Mouse (Mus musculus) brown adipose tissue, adult 24 weeks (tissue): ENCODE data around the gene Krt26. TPM values are rescaled to one million over a fixed set of nuclear protein-coding genes. Genes with fewer than 3 reads are reported as not detected.

Experiments
- H3K27ac ChIP-seq: fragments of 200-500 bp; replicated peaks from 2 replicates; pipeline ENCODE4 v1.5.1; 2012; ENCODE audit warnings: low read depth, mild to moderate bottlenecking, low read length
- H3K4me1 ChIP-seq: fragments of 200-500 bp; 2 replicates; pipeline ENCODE4 v1.6.1; 2012; ENCODE audit warnings: low read length, mixed read lengths; ENCODE audit not compliant: control insufficient read depth, insufficient read depth, insufficient read length
- H3K4me3 ChIP-seq: fragments of 200-500 bp; 2 replicates; pipeline ENCODE4 v1.5.1; 2012; ENCODE audit warnings: low read depth, mild to moderate bottlenecking, low read length, moderate library complexity; ENCODE audit not compliant: insufficient read depth
- polyA plus RNA-seq: library from polyadenylated mRNA; stranded (reverse); fragments of >200 nt; gene quantifications from 2 replicates; pipeline ENCODE4 v1.2.4, GENCODE M21; 2012; ENCODE audit not compliant: missing spikeins, insufficient read depth, insufficient read length

The Krt26 gene
- polyA plus RNA-seq, 1 experiment: not detected

DNA sequence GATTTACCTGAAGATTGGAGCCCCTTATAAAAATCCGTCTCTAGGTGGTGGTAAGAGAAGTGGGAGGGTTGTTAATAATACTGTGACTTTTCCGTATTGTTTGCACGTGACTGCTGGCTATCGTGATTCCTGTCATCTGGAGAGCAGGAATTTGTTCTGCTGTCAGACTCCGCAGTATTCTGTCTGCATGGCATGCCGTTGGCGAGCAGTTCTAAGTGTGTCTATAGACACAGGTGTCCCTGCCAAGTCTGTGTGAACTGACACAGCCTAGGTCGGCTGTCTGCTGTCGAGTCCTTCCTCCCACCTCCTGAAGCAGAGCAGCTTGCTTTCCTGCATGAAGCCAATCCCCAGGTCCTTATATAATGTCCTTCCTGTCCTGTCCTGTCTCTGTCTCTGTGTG lies 18.6 kb downstream of the Krt26 start:
- Histone ChIP-seq H3K27ac (no peak overlapping the region), H3K4me3 (no peak overlapping the region), H3K4me1 (no peaks in the 10 kb centered on the region)

DNA sequence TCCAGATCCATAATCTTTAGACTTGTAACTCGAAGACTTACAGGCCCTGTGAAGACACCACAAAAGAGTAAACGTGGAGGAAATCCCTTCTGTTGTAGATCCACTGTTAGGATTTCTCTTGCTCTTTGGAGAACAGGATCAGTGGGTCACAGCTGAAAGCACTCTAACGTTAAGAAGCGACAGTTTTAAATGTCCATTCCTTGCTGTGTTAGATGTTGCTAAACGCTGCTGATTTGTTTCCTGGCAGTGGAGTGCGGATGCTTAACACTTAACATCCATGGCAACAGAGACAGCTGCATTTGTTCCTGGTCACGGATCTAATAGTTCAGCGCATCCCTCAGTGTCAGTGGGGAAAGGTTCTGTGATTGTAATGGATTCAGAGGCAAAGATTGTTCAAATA lies 21.2 kb downstream of the Krt26 start:
- Histone ChIP-seq H3K4me1 (no peaks in the 10 kb centered on the region), H3K27ac (no peak overlapping the region), H3K4me3 (no peak overlapping the region)

DNA sequence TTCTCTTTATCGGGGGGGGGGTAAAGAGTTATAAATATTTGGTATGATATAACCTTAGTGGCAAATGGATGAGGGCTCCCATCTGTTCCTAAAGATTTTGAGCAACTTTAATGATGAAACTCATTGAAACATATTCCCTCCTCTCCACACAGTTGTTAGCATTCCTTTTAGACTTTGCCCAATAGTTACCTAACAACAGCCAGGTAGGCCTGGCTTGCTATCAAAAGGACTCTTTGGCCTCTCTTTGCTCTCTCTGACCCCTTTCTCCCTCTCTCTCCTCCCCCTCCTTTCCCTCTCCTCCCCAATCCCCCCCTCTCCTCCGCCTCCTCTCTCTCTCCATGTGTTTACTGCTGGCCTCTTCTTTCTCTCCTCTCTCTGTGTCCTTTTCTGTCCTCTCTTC lies 23.2 kb downstream of the Krt26 start:
- Histone ChIP-seq H3K27ac (no peak overlapping the region), H3K4me1 (no peaks in the 10 kb centered on the region), H3K4me3 (no peak overlapping the region)

DNA sequence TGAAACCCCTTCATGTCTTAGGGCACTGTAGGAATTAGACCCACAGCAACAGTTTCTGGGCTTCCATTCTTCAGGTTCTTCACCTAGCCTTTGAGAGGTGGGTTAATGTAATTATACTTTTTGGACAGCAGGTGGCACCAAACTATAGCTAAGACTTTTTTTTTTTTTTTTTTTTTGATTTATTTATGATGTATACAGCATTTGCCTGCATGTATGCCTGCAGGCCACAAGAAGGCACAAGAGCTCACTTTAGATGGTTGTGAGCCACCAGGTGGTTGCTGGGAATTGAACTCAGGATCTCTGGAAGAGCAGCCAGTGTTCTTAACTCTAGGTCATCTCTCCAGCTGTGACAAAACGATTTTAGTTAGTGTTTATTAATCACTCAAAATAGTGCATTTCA lies 26.9 kb downstream of the Krt26 start:
- Histone ChIP-seq H3K4me3 (no peak overlapping the region), H3K27ac (no peak overlapping the region), H3K4me1 (no peaks in the 10 kb centered on the region)

DNA sequence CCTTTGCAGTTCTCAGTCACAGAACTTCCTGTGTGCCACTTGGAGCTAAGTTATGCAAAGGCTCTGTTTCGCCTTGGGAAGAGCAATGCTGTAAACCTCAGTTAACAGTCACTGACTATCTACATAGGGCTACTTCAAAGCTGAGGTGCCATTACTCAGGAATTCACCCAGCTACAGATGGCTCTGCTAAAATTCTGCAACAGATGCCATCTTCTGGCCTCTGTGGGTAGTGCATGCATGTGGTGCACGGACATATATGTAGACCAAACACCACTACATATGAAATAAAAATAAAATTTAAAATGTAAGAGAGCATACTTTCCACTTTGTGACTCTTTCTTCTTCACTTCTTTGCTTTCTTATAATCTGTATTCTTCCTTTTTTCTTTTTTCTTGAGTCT lies 30.2 kb downstream of the Krt26 start:
- no peaks in the 10 kb centered on the region for H3K4me1 ChIP-seq
- H3K27ac ChIP-seq: no peak overlapping the region
- H3K4me3 ChIP-seq: no peak overlapping the region

DNA sequence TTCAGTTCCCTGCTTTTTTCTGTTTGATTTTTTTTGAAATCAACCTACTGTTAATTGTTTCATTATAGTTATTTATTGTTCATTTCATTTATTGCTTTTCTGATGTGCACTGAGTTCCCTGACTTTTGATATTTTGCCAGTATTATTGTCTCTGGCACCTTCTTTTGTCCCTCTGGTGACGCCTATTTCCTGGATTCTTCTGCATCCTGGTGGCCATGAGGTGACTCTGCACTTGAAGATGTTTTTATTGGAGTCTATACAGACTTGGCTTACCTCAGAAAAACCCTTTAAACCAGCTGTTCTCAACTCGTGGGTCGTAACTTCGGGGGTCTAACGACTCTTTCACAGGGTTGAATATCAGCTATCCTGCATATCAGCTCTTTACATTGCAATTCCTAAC lies 42.7 kb downstream of the Krt26 start:
- H3K27ac ChIP-seq: no peak overlapping the region
- H3K4me3 ChIP-seq: no peak overlapping the region
- no peaks in the 10 kb centered on the region for H3K4me1 ChIP-seq

DNA sequence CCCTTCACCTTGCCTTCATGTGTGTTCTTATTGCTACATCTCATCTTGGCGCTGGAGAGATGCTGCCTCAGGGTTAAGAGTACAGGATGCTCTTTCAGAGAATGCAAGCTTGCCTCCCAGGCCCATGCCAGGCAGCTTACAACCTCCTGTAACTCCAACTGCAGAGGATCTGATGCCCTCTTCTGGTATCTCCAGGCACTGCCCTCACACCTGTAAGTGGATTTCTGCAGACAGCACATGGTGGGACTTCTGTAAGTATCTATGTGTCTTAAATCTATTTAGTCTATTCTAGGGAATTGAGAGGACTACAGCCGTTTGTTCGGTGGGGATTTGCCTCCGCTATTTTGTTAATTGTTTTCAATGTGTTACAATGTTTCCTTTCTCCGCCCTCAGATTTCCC lies 44.9 kb downstream of the Krt26 start:
- Histone ChIP-seq H3K4me3 (no peak overlapping the region), H3K4me1 (no peaks in the 10 kb centered on the region), H3K27ac (no peak overlapping the region)

DNA sequence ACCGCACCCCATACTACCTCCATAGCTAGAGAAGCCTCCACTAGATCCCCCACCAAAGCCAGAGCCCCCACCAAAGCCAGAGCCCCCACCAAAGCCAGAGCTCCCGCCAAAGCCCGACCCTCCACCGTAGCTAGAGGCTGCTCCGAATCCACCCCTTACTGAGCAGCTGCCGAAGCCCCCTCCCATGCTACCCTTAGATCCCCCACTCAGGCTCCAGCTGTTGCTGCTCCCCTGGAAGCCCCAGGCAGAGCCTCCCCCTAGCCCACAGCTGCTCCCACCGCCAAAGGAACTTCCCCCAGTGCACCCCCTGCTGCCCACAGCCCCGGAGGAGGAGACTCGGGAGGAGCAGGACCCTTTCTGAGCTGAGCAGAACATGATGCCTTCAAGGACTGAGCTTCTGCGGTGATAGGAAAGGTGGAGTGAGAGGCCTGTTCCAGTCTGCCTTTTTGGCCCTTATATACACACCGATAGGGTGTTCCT lies 52.9 kb downstream of the Krt26 start, which contains the start of gene Krt24:
Krt24 (minus strand) TSS at position 430 of the 480 bp plus-strand sequence.
- no peaks in the 10 kb centered on the region for H3K4me1 ChIP-seq
- no peak within 1 kb of the TSS for H3K27ac ChIP-seq
- no peak within 1 kb of the TSS for H3K4me3 ChIP-seq

DNA sequence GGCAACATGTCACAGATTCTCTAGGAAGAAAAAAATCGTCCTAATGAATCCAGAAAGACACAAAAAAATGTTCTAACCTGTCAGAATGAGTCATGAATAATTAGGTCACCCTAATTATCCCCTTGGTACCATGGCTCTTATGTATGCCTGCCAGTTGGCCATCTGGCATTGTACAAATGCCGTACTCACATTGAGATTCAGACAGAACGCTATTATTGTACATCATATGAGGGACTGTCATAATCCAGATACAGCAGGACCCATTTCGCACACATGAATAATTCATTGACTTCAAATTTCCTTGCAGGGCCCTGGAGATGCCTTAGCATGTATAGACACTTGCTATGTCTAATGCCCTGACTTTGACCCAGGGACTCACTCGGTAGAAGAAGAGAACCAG lies 53.8 kb downstream of the Krt26 start:
- Histone ChIP-seq H3K27ac (no peak overlapping the region), H3K4me3 (no peak overlapping the region), H3K4me1 (no peaks in the 10 kb centered on the region)

DNA sequence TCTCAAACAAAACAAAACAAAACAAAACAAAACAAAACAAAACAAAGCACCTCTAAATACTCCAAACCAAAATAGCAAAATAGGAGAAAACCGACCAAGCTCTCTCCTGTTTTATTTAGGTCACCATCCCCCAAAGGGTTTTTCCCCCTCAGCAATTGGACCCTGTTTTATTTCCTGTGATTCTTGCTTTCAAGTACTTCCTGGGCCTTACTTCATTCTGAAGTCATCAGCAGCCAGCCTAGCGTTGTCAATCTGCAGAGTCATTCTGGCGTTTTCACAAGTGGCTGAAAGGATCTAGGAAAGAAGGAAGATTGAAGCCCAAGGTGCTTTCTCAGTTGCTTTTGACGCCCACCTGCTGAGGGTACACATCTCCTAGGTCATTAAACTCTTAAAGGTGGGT lies 54.4 kb downstream of the Krt26 start:
- no peak overlapping the region for H3K4me3 ChIP-seq
- H3K4me1 ChIP-seq: no peaks in the 10 kb centered on the region
- no peak overlapping the region for H3K27ac ChIP-seq

DNA sequence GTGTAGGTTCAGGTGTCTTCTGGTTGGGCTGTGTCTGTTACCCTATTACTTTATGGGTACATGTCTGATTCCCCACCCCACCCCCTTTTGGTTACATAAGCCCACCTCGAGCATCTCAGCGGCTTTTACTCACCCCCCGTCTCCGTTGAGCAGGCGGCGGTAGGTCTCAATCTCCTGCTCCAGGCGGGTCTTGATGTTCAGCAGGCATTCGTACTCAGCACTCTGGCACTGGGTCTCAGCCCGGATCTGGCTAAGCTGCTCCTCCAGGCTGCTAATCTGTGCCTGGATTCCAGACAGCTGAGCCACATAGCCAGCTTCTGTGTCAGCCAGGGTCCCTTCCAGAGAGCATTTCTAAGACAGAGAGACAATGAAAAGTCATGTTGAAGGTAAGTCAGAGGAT lies 56.6 kb downstream of the Krt26 start:
- Histone ChIP-seq H3K27ac (no peak overlapping the region), H3K4me1 (no peaks in the 10 kb centered on the region), H3K4me3 (no peak overlapping the region)

DNA sequence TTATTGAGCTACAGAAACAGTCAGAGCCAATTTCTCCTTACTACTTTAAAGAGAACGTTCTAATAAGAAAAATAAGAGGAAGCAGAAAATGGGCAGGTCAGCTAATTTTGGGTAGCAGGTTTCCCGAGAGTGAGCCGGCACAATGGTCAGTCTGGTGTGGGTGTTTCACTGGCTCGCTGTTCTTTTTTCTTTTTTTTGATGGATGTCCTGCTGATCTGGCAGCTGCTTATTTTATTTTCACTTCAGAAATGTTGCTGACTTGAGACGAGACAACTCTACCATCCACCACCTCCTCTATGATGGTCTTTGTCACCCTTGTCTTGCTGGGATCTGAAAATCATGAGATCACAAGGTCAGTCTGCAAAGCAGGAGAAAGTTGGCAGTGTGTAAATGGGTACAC lies 57.8 kb downstream of the Krt26 start:
- Histone ChIP-seq H3K4me3 (no peak overlapping the region), H3K27ac (no peak overlapping the region), H3K4me1 (no peaks in the 10 kb centered on the region)

Other genes starting within 250 kb of the Krt26 start
- gene Tns4, start 248.7 kb downstream of the Krt26 start, polyA plus RNA-seq: not detected in 2 replicates
- gene Ccr7, start 182.9 kb downstream of the Krt26 start, polyA plus RNA-seq: not detected in 2 replicates
- 36.8 and 51.0 TPM in 2 replicates for gene Smarce1, start 106.9 kb downstream of the Krt26 start, polyA plus RNA-seq
- 1.2 and 1.8 TPM in 2 replicates for gene Krt222, start 93.9 kb downstream of the Krt26 start, polyA plus RNA-seq
- not detected in 2 replicates for gene Krt24, start 52.7 kb downstream of the Krt26 start, polyA plus RNA-seq
- not detected in 2 replicates for gene Krt25, start 15.0 kb downstream of the Krt26 start, polyA plus RNA-seq
- gene Krt27, start 13.1 kb upstream of the Krt26 start, polyA plus RNA-seq: not detected in 2 replicates
- not detected in 2 replicates for gene Krt28, start 36.9 kb upstream of the Krt26 start, polyA plus RNA-seq
- gene Krt10, start 51.4 kb upstream of the Krt26 start, polyA plus RNA-seq: 19.3 and 23.2 TPM in 2 replicates
- gene Krt12, start 84.3 kb upstream of the Krt26 start, polyA plus RNA-seq: not detected in 2 replicates
- gene Krt20, start 100.2 kb upstream of the Krt26 start, polyA plus RNA-seq: not detected in 2 replicates
- not detected in 2 replicates for gene Krt23, start 155.2 kb upstream of the Krt26 start, polyA plus RNA-seq
- gene Krt39, start 183.4 kb upstream of the Krt26 start, polyA plus RNA-seq: not detected in 2 replicates
- gene Krt40, start 205.2 kb upstream of the Krt26 start, polyA plus RNA-seq: not detected in 2 replicates
- not detected in 2 replicates for gene Krtap3-3, start 212.9 kb upstream of the Krt26 start, polyA plus RNA-seq
- gene Krtap3-2, start 218.9 kb upstream of the Krt26 start, polyA plus RNA-seq: not detected in 2 replicates
- not detected in 2 replicates for gene Gm11939, start 221.5 kb upstream of the Krt26 start, polyA plus RNA-seq
- not detected in 2 replicates for gene Krtap3-1, start 228.7 kb upstream of the Krt26 start, polyA plus RNA-seq
- not detected in 2 replicates for gene Krtap1-5, start 243.1 kb upstream of the Krt26 start, polyA plus RNA-seq
- gene Krtap1-4, start 245.7 kb upstream of the Krt26 start, polyA plus RNA-seq: not detected in 2 replicates